Mouse (Mus musculus): ENCODE data around the gene Flt3l.
A peak's percentile ranks its signal among the peaks of the same experiment; 100 is the strongest.
"Not testable (repeated sequence)": the region's sequence is repeated elsewhere in the genome, so short reads cannot be mapped to it uniquely, and the experiment has no call there.

Flt3l gene

DNA sequence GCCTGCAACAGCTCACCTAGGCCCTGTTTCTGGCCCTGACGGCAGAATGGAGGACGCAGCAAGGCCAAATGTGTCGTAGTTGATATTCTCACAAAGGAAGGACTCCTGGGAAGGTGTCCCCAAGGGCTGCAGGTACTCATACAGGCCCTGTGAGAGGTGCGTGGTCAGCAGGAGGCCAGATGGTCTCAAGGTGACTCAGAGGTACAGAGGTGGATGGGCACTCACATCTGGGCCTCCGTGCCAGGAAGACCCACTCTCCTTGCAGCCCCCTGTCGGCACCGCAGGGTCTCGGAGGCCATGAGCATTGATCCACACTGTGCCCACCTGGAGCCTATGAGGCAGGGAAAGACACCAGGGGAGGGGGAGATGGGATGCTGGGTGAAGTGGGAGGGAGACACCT, 9.2 kb upstream of the Flt3l start:
- DNase-seq (ENCODE audit: low read depth, low spot score) = no peak

DNA sequence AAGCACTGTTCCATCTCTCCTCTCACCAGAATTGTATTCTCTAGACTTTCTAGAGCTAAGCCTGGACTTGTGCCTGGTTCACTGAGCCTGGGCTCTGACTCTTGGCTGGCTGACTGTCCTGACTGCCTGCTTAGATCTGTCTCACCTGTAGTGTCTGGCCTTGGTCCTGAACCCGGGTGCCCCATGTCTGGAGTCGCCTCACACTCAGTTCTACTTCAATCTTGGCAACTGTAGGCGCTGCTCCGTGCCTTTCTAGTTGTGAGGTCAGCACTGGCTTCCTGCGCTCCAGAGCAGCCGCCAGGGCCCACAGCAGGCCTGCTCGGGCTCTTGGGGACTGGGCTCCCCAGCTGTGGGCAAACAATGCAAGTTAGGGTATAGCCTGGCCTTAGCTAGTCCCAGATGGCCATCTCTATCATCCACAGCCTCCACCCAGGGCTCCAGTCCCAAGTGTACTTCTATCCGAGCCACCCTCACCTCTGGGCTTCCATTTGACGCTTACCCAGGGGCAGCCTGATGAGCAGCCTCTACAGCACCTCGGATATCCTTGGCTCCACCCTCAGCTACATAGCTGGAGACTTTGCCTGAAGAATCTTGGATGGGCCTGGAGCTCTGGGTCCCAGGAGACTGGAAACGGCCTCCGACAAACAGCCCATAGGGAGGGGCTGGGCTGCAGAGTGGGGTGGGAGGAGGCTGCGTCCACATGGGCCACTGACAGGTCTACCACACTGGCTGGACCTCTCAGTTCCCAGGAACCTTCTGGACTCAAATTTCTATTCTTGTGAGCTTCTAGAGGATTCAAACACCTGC, 8.3 kb upstream of the Flt3l start:
- no peak for DNase-seq (ENCODE audit: low read depth, low spot score)

DNA sequence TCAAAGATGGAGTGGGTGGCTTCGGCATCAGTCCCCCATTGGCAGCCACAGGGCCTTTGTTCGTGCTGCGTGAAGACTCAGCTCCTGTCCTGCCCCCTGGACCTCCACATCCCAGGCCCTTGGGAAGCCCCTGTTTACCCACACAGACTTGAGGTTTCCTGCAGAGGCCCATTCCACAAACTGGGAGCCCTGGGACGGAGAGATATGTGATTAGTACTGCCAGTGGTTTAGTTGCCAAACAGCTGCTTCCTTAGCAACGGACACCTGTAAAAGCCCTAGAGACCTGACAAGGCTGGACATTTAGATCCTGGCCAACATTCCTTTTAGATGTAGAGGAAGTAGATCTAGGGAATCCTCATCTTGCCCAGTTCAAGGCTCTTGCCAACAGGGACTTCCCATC, 5.7 kb upstream of the Flt3l start:
- no peak for DNase-seq (ENCODE audit: low read depth, low spot score)

DNA sequence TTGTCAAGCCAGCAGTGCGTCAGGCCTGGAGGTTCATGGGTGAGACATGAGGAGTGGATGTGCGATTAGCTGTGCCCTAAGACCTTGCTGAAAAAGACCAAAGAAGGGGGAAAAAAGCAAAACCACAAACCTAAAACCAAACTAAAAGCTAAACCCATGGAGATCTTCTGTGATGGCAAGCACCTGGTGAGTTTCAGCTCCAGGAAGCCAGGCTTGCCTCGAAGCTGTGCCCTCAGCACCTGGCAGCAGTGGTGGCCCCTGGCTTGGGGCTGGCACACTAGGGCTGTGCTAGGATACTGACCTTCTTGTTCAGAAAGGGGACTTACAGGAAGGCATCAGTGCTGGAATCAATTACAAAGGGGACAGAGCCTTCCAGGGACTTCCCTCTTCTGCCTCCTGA, 5.1 kb upstream of the Flt3l start:
- no peak for DNase-seq (ENCODE audit: low read depth, low spot score)

DNA sequence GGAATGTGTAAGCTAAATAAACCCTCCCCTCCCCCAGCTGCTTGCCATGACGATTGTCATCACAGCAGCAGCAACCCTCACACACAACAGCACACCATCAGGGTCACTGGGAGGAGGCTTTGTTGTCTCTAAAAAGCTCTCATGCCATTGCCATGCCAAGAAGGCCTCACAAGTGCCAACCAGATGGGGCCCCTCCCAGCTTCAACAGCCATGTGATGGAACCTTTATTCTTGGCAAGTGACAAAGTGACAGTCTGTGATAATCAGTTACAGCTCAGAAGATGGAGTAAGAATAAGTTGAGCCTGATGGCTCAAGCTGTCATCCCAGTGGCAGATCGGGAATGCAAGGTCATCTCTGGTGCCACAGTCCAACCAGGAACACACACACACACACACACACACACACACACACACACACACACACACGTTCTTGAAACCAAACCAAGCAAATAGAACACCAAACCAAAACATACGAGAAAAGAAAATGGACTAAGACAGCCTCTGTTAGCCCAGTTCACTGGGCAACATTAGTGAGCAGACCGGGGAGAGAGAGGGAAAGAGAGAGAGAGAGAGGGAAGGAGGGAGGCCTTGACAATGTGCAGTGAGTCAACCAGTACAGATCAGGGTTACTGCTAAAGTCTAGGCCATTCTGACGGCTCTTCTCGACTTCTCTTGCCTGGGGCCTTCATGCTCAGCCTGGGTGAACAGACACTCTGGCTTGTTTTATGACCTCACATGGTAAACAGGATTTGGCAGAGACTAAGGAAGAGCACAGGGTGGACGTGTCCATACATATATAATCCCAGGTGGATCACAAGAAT, 3.9 kb upstream of the Flt3l start:
- DNase-seq (ENCODE audit: low read depth, low spot score) = no peak

- DNase-seq (ENCODE audit: low read depth, low spot score) = no peak
Measured at GRCm38 (mm10) chr7:45138403-45138802, 2.2 kb upstream of the Flt3l start.

DNA sequence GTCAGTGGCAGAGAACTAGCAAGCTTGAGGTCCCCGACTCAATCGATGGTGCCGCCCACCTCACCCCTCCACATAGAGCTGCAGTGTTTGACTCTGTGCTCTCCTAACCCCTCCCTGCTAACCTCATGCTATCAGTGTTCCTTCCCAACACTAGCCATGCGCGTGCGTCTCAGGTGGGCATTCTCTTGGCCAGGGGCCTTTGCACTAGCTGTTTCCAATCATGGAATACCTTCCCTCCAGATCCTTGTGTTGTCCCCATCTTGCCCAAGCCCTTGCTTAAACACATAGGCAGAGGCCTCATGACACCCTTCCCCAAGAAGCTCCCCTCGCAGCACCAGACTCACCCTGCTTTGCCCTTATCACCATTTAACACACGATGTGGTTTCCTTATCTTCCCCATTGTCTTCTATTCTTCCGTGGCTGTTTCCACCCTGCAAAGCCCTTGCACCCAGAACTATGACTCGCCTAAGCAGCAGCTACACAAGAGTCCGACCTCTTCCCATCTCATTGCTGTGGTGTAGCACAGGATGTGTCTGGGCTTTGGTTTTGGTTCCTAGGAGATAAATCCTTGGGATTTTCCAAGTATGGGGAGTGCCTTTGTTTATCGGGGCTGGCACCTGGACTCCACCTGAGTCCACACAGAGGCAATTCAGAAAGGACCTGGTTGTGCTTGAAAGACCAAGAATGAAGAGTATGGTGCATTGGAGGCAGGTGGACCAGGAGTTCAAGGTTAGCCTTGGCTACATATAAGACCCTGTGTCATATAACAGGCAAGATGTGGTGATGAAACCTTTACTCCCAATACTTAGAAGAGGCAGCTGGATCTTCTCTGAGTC, 1.2 kb upstream of the Flt3l start:
- no peak for DNase-seq (ENCODE audit: low read depth, low spot score)

DNA sequence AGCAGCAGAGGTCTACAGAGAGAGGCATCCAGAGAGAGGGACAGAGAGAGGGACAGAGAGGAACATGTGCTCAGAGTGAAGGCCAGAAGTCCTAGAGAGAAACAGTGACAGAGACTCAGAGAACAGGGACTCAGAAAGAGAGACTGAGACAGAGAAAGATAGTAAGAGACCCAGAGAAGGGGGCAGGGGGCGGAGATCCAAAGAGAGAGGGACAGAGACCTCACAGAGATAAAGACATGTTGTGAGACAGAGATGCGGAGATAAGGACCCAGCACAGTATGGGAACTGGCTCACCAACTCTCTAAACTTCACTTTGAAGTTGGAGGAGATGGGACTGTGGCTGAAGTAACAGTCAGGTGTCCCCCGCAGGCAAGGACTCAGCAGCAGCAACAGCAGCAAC, 862 bp downstream of the Flt3l start:
- no peak for DNase-seq (ENCODE audit: low read depth, low spot score)

DNA sequence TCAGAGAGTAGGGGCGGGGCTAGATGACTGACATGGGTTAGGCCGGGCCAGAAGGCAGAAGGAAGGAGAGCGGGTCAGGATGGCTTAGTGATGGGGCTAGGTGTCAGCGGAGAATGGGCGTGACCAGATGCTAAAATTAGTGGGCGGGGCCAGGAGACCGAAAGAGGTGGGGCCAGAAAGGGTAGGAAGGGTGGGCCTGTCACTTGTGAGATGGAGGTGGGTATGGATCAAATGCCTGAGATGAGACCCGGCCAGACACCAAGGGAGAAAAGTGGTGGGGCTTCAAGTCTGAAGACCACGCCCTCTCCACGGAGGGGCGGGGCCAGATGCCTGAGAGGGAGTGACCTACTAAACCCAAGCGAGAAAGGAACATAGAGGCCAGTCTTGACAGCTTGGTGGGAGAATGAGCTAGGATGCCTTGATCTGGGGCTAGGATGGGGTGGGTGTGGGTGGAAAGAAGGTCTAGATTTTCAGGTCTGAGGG, 1.6 kb downstream of the Flt3l start:
- DNase-seq (ENCODE audit: low read depth, low spot score) = peak; percentile 27

- no peak for DNase-seq (ENCODE audit: low read depth, low spot score)
Measured at GRCm38 (mm10) chr7:45133446-45134159, 2.6 kb downstream of the Flt3l start.

DNA sequence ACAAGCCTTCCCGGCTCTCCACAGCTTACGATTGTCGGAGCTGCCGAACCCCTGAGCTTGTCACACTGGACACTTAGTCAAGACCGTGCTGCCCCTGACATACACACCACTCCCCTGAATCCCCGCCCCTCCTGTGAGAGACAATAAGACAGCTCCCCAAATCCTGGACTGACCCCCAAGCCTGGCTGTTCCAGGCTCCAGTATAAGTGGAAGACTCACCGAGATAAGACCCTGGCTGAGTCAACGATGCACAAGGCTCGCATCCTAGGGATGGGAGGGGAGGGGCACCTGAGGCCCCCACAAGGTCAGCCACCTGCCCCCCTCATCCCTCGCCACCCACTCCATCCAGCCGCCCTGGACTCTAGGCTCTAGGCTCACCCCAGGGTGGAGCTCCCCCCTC, 4.4 kb downstream of the Flt3l start:
- DNase-seq (ENCODE audit: low read depth, low spot score) = no peak

GRCm38 (mm10) chr7:45129776-45130512, 6.3 kb downstream of the Flt3l start:
- no peak for DNase-seq (ENCODE audit: low read depth, low spot score)

GRCm38 (mm10) chr7:45129318-45129717, 6.9 kb downstream of the Flt3l start:
- peak; percentile 73 for DNase-seq (ENCODE audit: low read depth, low spot score)

DNA sequence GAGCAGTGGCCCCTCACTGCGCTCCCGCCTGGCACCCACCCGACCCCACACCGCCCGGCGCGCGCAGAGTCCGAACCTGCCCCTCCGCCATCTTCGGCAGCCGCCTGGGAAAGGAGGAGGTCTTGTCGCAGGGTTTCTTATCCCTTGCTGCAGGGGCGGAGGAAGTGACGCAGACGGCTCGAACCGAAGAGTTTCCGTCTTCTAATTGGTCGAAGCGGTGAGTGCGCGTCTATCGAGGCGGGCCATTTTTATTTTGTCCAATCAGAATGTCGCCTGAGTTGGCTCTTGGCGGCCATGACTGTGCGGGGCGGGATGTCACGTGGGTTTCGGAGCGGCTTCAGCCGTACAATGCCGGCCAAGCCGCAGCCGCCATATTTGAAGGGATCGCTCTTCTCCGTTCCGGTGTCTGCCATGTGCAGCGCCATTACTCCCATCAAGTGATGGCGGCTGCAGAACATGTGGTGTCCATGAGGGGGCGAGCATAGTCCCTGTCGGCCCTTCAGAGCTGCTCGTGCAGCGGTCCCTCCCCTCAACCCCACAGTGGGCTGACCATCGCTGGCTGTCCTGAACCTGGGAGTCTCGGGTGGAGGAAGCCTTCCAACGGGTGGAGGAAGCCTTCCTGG, 7.5 kb downstream of the Flt3l start, which contains the start of gene Rpl13a:
Rpl13a (minus strand) TSS at position 138 of the 623 bp plus-strand sequence.
- peak; percentile 98 for DNase-seq (ENCODE audit: low read depth, low spot score)

- peak; percentile 22 for DNase-seq (ENCODE audit: low read depth, low spot score)
Measured at GRCm38 (mm10) chr7:45127700-45128224, 8.5 kb downstream of the Flt3l start.

- DNase-seq (ENCODE audit: low read depth, low spot score) = peak; percentile 42
Measured at GRCm38 (mm10) chr7:45126844-45127699, 9.2 kb downstream of the Flt3l start.

DNA sequence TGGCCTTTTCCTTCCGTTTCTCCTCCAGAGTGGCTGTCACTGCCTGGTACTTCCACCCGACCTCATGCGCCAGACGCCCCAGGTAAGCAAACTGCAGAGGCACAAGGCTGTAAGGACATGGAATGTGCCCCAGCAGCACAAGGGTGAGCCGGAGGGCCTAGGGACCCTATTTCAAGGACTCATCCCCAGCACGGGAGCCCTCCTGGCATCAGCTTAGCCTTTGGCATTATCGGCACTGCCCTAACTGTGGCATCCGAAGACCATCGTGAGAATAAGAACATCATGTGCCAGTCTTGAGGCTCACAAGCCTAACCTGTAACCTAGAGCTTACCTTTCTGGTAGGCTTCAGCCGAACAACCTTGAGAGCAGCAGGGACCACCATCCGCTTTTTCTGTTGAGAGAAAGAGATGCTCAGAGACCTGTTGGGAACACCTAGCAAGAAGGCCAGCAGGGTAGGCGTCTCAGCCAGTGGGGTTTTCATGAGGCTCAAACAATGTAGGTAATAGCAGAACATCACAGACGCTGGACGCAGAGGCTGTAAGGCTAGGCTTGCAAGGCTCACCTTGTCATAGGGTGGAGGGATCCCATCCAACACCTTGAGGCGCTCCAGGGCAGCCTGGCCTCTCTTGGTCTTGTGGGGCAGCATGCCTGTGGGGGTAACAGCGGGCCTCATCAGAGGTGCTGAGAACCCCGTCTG, 9.9 kb downstream of the Flt3l start:
- DNase-seq (ENCODE audit: low read depth, low spot score) = no peak

- not testable (repeated sequence) for DNase-seq (ENCODE audit: low read depth, low spot score)
Measured at GRCm38 (mm10) chr7:45125649-45126048, 10.6 kb downstream of the Flt3l start.

Measured in 3T3-L1 (cell line).